Mouse (Mus musculus) erythroblast, embryonic 14.5 days (primary cell): ENCODE results near the gene Bco1.

Experiments used
- GATA1 ChIP-seq: IDR thresholded peaks from 2 replicates; pipeline ENCODE4 v1.6.1; 2012; ENCODE audit warnings: low read length, inconsistent platforms, mixed read lengths
- TAL1 ChIP-seq: IDR thresholded peaks from 3 replicates; pipeline ENCODE4 v1.6.1; 2012; ENCODE audit warnings: low read length, inconsistent platforms, mixed read lengths

DNA sequence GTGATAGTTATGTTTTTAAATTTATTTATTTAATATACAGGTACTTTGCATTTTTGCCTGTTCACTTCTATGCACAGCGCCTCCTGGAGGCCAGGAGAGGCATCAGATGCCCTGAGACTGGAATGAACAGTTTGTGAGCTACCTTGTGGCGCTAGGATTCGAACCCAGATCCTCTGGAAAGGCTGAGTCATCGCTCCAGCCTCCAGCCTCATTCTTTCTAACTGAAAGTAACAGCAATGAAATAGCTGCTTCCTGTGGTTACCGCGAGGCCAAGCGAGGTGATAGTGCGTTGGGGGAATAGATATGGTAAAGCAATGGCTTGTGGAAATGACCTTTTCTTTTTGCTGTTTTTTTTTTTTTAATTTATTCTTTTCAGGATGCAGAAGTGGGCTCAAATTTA, 31.4 kb downstream of the Bco1 start:
- TF ChIP-seq GATA1 = no peak
- TF ChIP-seq TAL1 = no peak
